Mouse (Mus musculus): ENCODE data around the gene Scfd1.

The Scfd1 gene

GRCm38 (mm10) chr12:51377003-51377887 is at the start of gene Scfd1:
Gene Scfd1 (plus strand): TSS chr12:51377510.
- peak; percentile 89 to 93 for DNase-seq (ENCODE audit: low spot score in 2 of 2)

DNA sequence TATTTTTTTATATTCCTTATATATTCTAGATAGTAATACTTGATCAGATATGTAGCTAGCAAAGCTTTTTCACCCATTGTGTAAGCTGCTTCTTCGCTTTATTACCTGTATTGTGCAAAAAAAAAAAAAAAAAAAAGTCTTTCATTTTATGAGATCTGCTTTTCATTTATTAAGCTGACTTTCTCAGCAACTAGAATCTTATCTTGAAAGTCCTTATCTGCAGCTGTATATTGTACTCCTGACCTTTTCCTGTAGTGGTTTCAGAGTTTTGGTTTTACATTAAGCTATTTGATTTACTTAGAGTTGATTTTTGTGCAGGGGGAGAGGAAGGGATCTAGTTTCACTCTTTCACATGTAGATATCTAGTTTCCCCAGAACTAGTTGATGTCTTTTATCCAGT is 40.3 kb upstream of the Scfd1 start:
- DNase-seq (ENCODE audit: low spot score in 2 of 2), result no peak

DNA sequence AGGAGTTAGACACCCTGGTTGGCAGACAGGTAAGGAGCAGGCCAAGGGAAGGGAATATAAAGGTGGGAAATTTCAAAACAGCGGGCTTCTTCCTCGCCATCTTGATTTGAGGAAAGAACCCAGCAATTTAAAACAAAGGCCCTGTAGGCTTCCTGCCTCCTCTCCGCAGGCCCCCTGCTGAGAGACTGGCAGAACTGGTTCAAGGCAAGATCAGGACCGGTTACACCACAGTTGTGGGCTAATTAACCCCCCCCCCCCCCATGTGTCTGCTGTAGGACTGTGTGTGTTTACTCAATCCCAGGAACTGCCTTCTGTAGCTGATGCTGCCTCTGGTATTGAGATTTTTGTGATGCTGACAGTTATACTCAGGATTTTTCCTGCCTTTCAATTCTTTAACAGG is 31.2 kb upstream of the Scfd1 start:
- DNase-seq (ENCODE audit: low spot score in 2 of 2), result no peak

GRCm38 (mm10) chr12:51347988-51348697 is 29.2 kb upstream of the Scfd1 start, which contains the start of gene G2e3:
Gene G2e3 (plus strand): TSS chr12:51348061.
- DNase-seq (ENCODE audit: low spot score in 2 of 2), result peak; percentile 77 to 82

- no peak for DNase-seq (ENCODE audit: low spot score in 2 of 2)
Measured at GRCm38 (mm10) chr12:51348698-51348998, 28.7 kb upstream of the Scfd1 start.

DNA sequence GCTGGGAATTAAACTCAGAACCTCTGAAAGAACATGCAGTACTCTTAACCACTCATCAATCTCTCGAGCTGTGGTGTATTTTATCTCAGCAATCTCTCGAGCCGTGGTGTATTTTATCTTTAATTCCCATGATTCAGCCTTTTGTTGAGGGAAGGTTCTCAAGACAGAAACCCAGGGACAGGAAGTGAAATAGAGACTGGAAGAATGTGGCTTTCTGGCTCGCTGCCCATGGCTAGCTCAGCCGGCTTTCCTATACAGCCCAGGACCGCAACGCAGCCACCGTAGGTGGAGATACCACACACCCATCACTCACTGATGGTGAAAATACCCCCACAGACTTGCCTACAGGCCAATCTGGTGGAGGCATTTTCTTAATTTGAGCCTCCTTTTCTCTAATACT is 22.0 kb upstream of the Scfd1 start:
- no peak for DNase-seq (ENCODE audit: low spot score in 2 of 2)

DNA sequence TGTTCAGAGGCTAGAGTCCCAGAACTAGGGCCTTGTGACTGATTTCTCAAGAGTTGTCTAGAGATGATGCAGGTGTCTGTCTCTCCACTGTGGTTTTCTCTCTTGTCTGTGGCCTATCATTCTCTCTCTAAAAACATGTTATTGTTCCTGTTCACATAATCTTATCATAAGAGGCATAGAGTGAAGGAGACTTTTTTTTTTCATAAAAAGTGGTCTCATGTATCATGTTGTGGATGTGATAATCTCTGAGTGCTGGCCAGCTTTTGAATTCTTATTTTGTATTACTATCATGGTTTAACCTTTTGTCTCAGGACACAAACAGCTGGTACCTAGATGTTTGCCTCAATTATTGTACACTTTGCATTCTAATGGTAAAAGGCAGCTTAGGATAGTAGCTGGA is 16.0 kb upstream of the Scfd1 start:
- DNase-seq (ENCODE audit: low spot score in 2 of 2), result no peak

DNA sequence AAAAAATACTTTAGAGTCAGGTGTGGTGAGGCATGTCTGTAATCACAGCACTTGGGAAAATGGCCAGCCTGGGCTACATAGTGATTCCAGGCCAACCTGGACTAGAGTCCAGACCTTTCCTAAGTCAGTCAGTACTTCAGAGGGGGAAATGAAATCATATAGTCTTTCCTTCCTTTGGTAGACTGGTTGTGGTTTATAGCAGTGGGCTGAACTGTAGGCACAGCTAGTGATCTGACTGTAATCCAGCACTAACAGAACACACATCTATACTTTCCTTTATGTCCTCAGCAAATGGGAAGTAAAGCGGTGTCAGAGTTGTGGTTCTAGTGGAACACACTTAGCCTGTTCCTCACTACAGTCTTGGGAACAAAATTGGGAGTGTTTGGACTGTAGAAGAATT is 14.4 kb upstream of the Scfd1 start:
- no peak for DNase-seq (ENCODE audit: low spot score in 2 of 2)

- DNase-seq (ENCODE audit: low spot score in 2 of 2), result no peak
Measured at GRCm38 (mm10) chr12:51368504-51368903, 8.8 kb upstream of the Scfd1 start.

GRCm38 (mm10) chr12:51377888-51378190 is 529 bp downstream of the Scfd1 start:
- DNase-seq (ENCODE audit: low spot score in 2 of 2), result no peak

DNA sequence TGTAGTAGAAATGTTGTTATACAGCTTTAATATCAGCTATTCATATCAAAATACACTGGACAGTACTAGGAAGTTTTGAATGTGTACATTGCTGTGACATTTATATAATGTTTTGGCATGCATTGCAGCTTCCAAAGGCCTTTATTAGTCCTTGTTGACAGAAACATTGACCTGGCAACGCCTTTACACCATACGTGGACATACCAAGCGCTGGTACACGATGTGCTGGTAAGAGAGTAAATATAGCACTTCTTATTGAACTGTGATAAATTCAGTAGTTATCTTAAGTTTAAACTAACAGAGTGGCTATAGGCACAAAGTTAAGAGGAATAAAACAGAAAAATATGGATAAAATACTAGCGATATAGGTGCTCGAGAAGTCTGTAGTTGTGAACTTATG is 22.6 kb downstream of the Scfd1 start:
- DNase-seq (ENCODE audit: low spot score in 2 of 2), result no peak

DNA sequence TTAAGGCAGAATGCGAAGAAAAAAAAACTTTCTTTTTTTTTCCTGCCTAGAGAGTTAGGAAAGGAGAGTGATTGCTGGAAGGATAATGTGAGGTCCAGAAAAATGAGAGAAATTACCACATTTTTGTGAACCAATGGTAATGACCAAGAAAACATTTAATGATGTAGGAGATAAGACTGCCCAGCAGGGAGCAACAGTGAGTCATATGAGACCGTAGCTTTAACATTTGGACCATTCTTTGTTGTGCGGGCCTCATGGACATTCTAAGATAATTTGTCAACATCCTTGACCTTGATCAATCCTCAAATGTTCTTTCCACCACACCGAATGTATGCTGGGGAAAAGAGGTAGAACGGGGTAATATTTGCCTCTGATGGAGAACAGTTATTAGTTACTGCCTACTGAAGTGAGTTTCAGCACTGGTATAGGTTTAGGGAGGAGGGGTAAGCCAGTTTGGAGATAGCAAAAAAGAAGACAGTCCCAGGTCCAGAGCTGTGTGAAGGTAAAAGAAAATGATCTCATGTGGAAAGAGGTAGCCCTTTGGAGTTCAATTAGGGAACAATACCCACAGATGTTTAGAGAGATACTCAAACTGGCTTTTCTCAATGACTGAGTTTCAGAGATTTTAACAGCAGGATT is 24.9 kb downstream of the Scfd1 start:
- no peak for DNase-seq (ENCODE audit: low spot score in 2 of 2)

DNA sequence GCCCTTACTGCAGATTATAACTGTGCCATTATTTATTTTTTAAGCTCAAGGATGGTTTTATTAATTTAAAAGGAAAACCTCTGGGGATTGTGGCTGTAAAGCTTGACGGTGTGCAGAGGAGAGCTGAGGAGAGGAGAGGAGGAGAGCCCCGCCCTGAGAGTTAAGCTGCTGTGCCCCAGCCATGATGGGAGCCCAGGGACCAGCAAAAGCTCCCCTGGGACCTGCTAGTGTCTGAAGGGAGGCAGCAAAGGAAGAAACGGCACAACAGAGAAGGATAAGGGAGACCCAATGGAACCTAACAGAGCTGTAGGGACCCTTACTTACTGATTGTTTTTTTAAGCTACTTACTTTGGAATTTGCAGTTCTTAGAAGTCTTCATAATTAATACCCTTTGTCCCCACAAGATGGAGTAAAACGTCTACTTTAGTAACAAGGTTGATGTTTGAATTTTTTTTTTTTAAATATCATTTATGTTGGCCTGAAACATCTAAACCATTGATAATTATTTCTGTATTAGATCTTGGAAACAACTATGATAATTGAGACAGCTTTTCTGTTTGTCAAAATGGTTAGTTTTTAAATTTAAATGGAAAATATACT is 26.8 kb downstream of the Scfd1 start:
- DNase-seq (ENCODE audit: low spot score in 2 of 2), result no peak

DNA sequence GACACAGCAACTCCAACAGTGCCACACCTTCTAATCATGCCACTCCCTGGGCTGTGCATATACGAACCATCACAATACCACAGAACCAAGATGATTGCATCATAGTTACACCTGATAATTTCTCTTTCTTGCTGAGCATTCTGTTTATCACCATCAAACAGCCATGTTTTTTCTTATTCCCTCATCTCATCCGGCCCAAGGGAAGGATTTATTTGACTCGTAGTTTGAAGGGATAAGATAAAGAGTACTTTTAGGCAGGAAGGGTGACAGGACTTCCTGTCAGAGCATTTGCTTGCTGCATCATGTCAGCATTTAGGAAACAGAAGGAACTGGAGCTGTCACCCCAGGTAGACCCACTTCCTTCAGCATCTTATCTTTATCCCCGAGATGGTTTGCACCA is 34.1 kb downstream of the Scfd1 start:
- DNase-seq (ENCODE audit: low spot score in 2 of 2), result no peak

- no peak for DNase-seq (ENCODE audit: low spot score in 2 of 2)
Measured at GRCm38 (mm10) chr12:51437541-51437940, 60.2 kb downstream of the Scfd1 start.

- no peak for DNase-seq (ENCODE audit: low spot score in 2 of 2)
Measured at GRCm38 (mm10) chr12:51438311-51438710, 61.0 kb downstream of the Scfd1 start.

DNA sequence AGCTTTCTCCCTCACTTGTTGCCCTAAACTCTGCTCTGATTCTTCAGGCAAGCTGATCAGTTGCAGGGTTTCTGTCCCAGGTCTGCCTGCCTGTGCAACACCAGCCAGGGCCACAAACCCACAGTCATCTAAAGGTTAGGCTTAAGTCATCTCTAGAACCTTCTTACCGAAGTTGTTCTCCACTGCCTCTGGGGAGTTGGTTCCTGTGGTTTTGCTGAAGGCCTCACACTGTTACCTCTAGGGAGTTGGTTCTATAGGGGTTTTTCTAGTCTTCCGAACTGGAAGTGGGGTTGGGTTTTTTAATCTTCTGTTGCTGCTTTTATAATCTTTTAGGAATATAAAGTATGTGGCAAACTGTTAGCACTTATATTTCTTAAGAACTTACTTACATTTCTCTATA is 72.0 kb downstream of the Scfd1 start:
- no peak for DNase-seq (ENCODE audit: low spot score in 2 of 2)

DNA sequence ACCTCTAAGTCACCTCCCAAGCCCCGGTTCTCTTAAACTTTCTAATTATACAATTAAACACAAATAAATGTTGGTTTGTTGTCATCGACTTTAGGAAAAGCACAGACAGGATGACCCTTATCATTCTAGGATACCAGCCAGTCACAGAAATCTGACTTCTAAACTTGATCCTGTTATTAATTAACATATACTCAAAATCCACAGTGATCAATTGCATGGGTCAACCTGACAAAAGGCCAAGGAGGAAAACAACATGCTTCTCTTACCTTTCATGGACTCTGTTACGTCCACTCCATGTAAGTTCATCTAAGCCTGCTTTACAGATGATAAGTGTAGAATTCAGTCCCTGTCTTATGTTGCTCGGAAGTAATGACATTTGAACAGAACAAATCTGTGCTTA is 93.6 kb downstream of the Scfd1 start:
- no peak for DNase-seq (ENCODE audit: low spot score in 2 of 2)

DNA sequence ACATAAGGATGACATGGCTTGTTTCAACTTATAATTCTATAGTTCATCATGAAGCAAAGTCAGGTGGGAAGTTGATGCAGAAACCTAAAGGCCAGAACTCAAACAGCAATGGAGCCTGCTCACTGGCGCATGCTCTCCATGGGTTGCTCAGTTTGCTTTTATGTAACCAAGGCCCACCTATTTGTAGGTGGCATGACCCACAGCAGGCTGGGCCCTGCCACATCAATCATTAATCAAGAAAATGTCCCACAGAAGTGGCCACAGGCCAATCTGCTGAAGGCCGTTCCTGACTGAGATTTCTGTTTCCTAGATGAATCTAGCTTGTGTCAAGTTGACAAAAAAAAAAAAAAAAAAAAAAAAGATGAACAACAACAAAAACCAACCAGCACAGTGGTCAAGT is 103.9 kb downstream of the Scfd1 start:
- no peak for DNase-seq (ENCODE audit: low spot score in 2 of 2)

GRCm38 (mm10) chr12:51492040-51492439 is 114.7 kb downstream of the Scfd1 start:
- no peak for DNase-seq (ENCODE audit: low spot score in 2 of 2)

DNA sequence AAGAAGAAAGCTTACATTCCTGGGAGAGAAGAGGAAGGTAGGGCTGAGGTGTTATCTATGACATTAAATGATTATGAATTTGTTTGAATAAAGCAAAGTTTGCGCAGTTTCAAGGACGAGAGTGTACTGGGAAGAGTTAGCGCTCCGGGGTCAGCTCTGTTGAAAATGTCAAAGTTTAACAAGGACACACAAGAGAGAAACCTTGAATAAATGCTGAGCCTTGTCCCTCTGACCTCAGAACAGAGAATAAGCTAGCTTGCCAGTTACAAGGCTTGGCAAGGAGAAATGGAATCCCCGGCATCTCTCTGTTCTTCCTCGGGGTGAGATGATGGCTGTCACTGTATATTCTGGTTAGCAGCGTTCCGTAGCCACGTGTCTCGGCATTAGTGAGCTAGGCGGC is 116.2 kb downstream of the Scfd1 start:
- no peak for DNase-seq (ENCODE audit: low spot score in 2 of 2)

GRCm38 (mm10) chr12:51494641-51495040 is 117.3 kb downstream of the Scfd1 start:
- no peak for DNase-seq (ENCODE audit: low spot score in 2 of 2)

All from frontal cortex, postnatal 10 days (tissue).